Mouse (Mus musculus): ENCODE data around the gene Rabgef1. TPM values are rescaled to one million over a fixed set of nuclear protein-coding genes. Genes with fewer than 3 reads are reported as not detected.
A peak's percentile ranks its signal among the peaks of the same experiment; 100 is the strongest.

Gene Rabgef1
- polyA plus RNA-seq, 1 experiment from 2014 or later, result 26.8 TPM

DNA sequence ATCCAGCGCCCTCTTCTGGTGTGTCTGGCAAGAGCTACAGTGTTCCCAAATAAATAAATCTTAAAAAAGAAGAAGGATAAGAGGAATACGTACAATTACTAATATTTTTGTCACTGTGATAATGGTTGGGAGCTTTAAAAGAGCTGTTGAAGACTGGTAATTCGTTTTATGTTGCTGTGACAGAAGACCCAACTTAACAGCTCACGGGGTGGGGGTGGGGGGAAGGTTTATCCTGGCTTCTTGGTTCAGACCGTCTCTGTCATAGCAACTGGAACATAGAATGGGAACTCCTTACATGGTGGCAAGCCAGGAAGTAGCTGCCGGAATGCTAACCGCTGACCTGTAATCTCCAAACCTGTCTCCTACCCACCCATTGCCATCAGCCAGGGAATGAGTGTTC, 45.2 kb downstream of the Rabgef1 start, which contains the start of gene Tmem248:
TSS of gene Tmem248 (plus strand) at position 301 of the 400 bp plus-strand sequence.
- H3K9me3 ChIP-seq, result peaks cover 7% of the 10 kb centered on the region; the same call in 1 of the 2 replicates
- WGBS, result 83% methylated on average over 7 of the region's 7 CpGs
- no peak within 1 kb of the TSS for H3K9ac ChIP-seq (replicated peaks)
- no peaks in the 10 kb centered on the region for H3K4me1 ChIP-seq (replicated peaks)
- H3K4me2 ChIP-seq, result no peak within 1 kb of the TSS
- ATAC-seq (ENCODE audit: insufficient number of reproducible peaks, insufficient read depth, low FRiP score, low TSS enrichment, low read depth), result no peak
- H3K4me3 ChIP-seq (replicated peaks), result no peak within 1 kb of the TSS
- peaks cover 29% of the 10 kb centered on the region for H3K36me3 ChIP-seq
- H3K27me3 ChIP-seq, result no peaks in the 10 kb centered on the region
- H3K27ac ChIP-seq, result no peak within 1 kb of the TSS

DNA sequence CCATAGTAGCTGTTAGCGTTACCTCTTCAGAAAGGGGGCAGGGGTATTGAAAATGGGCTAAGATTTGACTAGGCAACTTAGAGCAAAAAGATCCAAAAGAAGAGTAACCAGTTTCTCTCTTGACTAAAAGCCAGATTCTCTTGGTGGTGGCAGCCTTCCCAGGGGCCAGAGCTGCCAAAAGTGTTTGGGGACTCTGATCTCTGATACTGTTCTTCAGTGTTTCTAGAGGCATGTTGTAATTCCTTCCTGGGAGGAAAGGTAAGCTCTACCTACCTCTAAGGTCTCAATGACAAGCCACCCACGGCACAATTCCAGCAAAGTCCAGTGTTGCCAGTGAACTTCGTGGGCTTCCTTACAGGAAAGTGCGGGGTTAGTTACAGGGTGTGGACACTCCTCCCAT, 45.8 kb downstream of the Rabgef1 start:
- Histone ChIP-seq H3K36me3 (peaks cover 22% of the 10 kb centered on the region), H3K9ac (replicated peaks) (no peak overlapping the region), H3K9me3 (peaks cover 7% of the 10 kb centered on the region; the same call in 1 of the 2 replicates), H3K27me3 (no peaks in the 10 kb centered on the region), H3K4me2 (no peak overlapping the region), H3K4me3 (replicated peaks) (no peak overlapping the region), H3K27ac (no peak overlapping the region), H3K4me1 (replicated peaks) (no peaks in the 10 kb centered on the region)
- no peak for ATAC-seq (ENCODE audit: insufficient number of reproducible peaks, insufficient read depth, low FRiP score, low TSS enrichment, low read depth)
- 87% methylated on average over 4 of the region's 4 CpGs for WGBS

DNA sequence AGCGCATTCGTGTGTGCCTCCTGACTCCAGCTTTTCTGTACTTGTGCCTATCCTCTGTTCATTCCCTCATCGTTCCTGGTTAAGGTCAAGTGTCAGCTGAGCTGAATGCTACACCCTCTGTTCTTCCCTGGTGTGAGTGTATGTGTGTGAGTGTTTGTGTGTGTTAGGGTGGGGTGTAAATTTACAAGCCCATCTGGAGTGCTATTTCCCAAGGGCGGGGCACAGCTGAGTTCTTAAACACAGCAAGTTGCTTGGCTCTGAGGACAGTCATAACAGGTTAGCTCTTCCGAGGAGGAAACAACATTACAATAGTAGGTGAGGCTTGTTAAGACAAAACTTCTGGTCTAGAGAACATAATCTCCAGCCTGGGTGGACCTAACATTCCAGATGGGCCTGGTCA, 46.7 kb downstream of the Rabgef1 start:
- H3K4me1 ChIP-seq (replicated peaks), result peaks cover 6% of the 10 kb centered on the region
- no peaks in the 10 kb centered on the region for H3K27me3 ChIP-seq
- H3K4me3 ChIP-seq (replicated peaks), result no peak overlapping the region
- no peak overlapping the region for H3K27ac ChIP-seq
- no peak overlapping the region for H3K4me2 ChIP-seq
- no peak for ATAC-seq (ENCODE audit: insufficient number of reproducible peaks, insufficient read depth, low FRiP score, low TSS enrichment, low read depth)
- H3K9ac ChIP-seq (replicated peaks), result no peak overlapping the region
- peaks cover 13% of the 10 kb centered on the region; the same call in 1 of the 2 replicates for H3K36me3 ChIP-seq
- WGBS, result 87% methylated on average over 5 of the region's 5 CpGs
- H3K9me3 ChIP-seq, result peaks cover 7% of the 10 kb centered on the region; the same call in 1 of the 2 replicates

DNA sequence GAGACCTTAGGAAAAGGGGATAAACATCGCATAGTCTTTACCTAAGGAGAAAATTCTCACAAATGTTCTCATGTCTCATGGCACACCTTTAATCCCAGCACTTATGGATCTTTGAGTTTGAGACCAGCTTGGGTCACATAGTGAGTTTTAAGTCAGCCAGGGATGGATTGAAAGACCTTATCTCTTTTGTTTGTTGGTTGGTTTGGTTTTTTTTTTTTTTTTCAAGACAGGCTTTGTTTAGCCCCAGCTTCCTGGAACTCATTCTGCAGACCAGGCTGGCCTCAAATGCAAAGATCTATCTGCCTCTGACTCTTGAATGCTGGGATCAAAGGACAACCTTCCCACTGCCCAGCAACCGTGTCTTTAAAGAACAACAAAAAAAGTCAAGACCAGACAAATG, 49.7 kb downstream of the Rabgef1 start:
- 0 out of 2 replicates have a peak, but pooled peaks cover 2% of the 10 kb centered on the region for H3K36me3 ChIP-seq
- H3K9ac ChIP-seq (replicated peaks), result no peak overlapping the region; the same call in 1 of the 2 replicates
- 55% methylated on average over 2 of the region's 2 CpGs for WGBS
- peaks cover 15% of the 10 kb centered on the region for H3K4me1 ChIP-seq (replicated peaks)
- H3K4me2 ChIP-seq, result peak overlapping the region; percentile 69
- no peaks in the 10 kb centered on the region for H3K27me3 ChIP-seq
- no peak overlapping the region for H3K27ac ChIP-seq
- peak overlapping the region; percentile 100 for H3K4me3 ChIP-seq (replicated peaks)
- ATAC-seq (ENCODE audit: insufficient number of reproducible peaks, insufficient read depth, low FRiP score, low TSS enrichment, low read depth), result no peak
- peaks cover 7% of the 10 kb centered on the region; the same call in 1 of the 2 replicates for H3K9me3 ChIP-seq

DNA sequence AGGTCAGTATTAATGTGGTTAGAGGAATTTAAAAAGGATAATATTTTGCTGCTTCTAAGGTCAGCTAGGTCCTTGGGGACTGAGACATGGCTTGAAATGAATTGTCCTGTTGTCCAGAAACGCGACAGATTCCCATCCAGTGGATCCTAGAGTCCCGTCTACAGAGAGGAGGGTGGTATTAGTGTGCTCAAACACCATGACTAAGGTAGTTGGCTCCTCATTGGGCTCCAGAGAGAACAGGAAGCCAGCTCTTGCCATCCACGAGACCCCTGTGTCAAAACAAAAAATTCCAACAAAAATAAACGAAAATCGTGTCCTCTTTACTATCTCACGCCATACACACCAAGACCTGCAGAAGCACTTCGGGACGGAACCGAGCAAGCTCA, 50.2 kb downstream of the Rabgef1 start:
- Histone ChIP-seq H3K4me3 (replicated peaks) (peak overlapping the region; percentile 100), H3K4me2 (peak overlapping the region; percentile 69), H3K27me3 (no peaks in the 10 kb centered on the region), H3K36me3 (0 out of 2 replicates have a peak, but pooled peaks cover 2% of the 10 kb centered on the region), H3K4me1 (replicated peaks) (peaks cover 15% of the 10 kb centered on the region), H3K9ac (replicated peaks) (peak overlapping the region; percentile 94), H3K27ac (peak overlapping the region; percentile 67; the same call in 1 of the 2 replicates), H3K9me3 (peaks cover 7% of the 10 kb centered on the region; the same call in 1 of the 2 replicates)
- WGBS, result 2% methylated on average over 10 of the region's 10 CpGs
- ATAC-seq (ENCODE audit: insufficient number of reproducible peaks, insufficient read depth, low FRiP score, low TSS enrichment, low read depth), result no peak; the same call in 1 of the 2 replicates

DNA sequence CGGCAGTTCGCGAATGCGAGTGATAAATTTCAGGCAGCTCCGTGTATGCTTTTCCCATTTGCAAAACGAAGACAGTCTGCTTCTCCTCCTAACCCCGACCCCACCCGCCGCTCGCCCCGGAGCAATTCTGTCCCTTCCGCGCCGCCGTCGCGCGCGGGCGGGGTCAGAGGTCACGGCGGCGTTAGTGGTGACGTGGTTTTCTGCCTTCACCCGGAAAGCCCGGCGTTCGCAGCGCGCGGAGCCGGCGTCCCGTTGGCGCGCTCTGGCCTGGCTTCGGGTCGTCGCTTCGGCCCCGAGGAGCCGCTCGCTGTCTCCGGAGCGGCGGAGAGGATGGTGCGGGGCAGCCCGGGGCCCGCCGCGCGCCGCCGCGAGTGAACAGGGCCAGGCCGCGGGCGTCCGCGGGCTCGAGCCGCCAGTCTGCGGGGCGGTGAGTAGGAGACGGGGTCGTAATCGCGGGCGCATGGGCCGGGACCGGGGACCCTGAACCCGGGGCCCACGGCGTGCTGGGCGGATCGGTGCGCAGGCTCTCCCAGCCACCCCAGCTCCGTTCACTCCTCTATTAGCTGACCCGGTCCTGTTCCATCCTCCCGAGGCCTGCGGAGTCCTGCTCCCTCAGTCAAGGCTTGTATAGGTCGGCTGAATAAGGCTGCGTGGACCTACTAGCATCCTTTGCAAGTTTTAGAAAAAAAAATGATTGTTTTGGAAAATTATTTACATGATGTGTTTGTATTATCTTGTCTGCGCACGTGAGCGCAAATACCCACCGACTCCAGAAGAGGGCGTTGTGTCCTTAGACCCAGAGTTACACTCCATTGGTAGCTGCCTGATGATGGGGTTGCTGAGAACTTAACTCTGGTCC, 50.8 kb downstream of the Rabgef1 start:
- H3K27me3 ChIP-seq, result no peaks in the 10 kb centered on the region
- WGBS, result under 1% methylated on average over 88 of the region's 88 CpGs
- peaks cover 15% of the 10 kb centered on the region for H3K4me1 ChIP-seq (replicated peaks)
- H3K4me3 ChIP-seq (replicated peaks), result peak overlapping the region; percentile 100
- 0 out of 2 replicates have a peak, but pooled peaks cover 2% of the 10 kb centered on the region for H3K36me3 ChIP-seq
- peak overlapping the region; percentile 69 for H3K4me2 ChIP-seq
- H3K9ac ChIP-seq (replicated peaks), result peak overlapping the region; percentile 94
- peaks cover 7% of the 10 kb centered on the region; the same call in 1 of the 2 replicates for H3K9me3 ChIP-seq
- peak overlapping the region; percentile 87 for H3K27ac ChIP-seq
- peak; percentile 77; the same call in 1 of the 2 replicates for ATAC-seq (ENCODE audit: insufficient number of reproducible peaks, insufficient read depth, low FRiP score, low TSS enrichment, low read depth)

DNA sequence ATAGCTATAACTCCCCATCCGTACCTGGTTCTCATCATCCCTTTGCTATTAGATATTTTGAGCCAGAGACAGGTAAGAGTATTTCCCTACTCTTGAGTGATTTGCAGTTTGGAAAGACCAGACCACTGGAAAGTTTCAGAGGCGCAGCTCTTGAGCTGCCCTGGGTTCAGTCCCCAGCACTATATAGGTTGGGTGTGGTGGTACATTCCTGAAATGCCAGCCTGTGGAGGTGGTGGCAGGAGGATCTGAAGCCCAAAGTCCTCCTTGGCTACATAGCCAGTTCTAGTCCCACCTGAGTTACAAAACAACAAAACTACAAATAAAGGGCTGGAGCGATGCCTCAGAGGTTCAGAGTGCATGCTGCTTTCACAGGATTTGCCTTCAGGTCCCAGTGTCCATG, 55.2 kb downstream of the Rabgef1 start:
- no peak for ATAC-seq (ENCODE audit: insufficient number of reproducible peaks, insufficient read depth, low FRiP score, low TSS enrichment, low read depth)
- Histone ChIP-seq H3K4me3 (replicated peaks) (no peak overlapping the region), H3K9ac (replicated peaks) (no peak overlapping the region), H3K4me1 (replicated peaks) (peaks cover 15% of the 10 kb centered on the region), H3K27ac (no peak overlapping the region), H3K9me3 (no peaks in the 10 kb centered on the region), H3K4me2 (no peak overlapping the region), H3K27me3 (no peaks in the 10 kb centered on the region), H3K36me3 (peaks cover 34% of the 10 kb centered on the region)
- whole genome bisulfite sequencing, result 95% methylated on average over 3 of the region's 3 CpGs

DNA sequence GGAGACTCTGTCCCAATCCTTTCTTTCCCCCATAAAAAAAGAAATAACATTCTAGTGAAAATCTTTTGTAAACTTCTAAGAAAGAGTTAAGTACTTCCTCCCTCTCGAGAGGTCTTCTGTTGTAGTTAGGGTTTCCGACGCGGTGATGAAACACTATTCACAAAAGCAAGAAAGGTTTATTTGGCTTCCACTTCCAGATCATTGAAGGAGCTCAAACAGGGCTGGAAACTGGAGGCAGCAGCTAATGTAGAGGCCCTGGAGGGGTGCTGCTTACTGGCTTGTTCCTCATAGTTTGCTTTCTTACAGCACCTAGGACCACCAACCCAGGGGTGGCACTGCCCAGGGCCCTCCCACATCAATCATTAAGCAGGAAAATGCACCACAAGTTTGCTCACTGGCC, 56.5 kb downstream of the Rabgef1 start:
- no peaks in the 10 kb centered on the region for H3K27me3 ChIP-seq
- WGBS, result 94% methylated on average over 4 of the region's 4 CpGs
- no peak overlapping the region for H3K9ac ChIP-seq (replicated peaks)
- peaks cover 11% of the 10 kb centered on the region for H3K4me1 ChIP-seq (replicated peaks)
- H3K4me3 ChIP-seq (replicated peaks), result no peak overlapping the region
- H3K4me2 ChIP-seq, result no peak overlapping the region
- H3K36me3 ChIP-seq, result peaks cover 47% of the 10 kb centered on the region
- no peak for ATAC-seq (ENCODE audit: insufficient number of reproducible peaks, insufficient read depth, low FRiP score, low TSS enrichment, low read depth)
- H3K9me3 ChIP-seq, result no peaks in the 10 kb centered on the region
- no peak overlapping the region for H3K27ac ChIP-seq

DNA sequence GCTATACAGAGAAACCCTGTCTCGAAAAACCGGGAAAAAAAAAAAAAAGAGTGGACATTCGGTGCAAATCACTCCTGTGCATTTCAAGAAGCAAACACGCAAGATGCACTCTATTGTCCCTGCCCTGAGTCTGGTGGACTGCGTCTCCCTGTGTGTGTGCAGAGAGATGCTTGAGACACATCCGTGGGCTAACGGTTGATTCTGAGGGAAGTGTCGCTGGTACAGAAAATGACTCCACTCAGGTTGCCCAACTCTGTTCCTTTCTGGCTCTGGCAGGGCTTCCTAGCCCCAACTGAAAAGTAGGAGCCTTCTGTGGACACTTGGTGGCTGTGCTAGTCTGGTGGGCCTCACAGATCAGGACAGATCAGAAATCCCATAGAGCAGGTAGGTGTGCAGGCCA, 64.7 kb downstream of the Rabgef1 start:
- Histone ChIP-seq H3K4me2 (no peak overlapping the region), H3K36me3 (peaks cover 98% of the 10 kb centered on the region), H3K9me3 (no peaks in the 10 kb centered on the region), H3K4me3 (replicated peaks) (no peak overlapping the region), H3K4me1 (replicated peaks) (no peaks in the 10 kb centered on the region), H3K9ac (replicated peaks) (no peak overlapping the region), H3K27ac (no peak overlapping the region), H3K27me3 (no peaks in the 10 kb centered on the region)
- WGBS, result 95% methylated on average over 8 of the region's 8 CpGs
- ATAC-seq (ENCODE audit: insufficient number of reproducible peaks, insufficient read depth, low FRiP score, low TSS enrichment, low read depth), result no peak

DNA sequence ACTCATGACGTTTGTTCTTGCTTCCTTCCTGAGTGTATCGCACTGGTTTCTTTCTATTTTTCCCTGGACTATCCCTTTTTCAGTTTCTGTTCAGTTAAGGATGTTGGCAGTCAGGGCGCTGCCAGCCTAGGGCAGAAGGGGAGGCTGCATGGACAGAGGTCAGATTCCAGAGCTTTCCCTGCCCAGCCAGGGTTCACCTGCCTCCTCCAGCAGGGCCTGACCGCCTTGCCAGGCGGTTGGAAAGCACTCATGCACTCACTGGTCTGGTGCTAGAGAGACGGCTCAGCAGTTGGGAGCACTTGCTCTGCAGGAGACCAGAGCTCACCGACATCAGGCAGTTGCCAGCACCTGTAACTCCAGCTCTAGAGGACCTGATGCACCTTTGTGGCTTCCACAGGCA, 67.6 kb downstream of the Rabgef1 start:
- Histone ChIP-seq H3K4me2 (no peak overlapping the region), H3K27me3 (no peaks in the 10 kb centered on the region), H3K4me3 (replicated peaks) (no peak overlapping the region), H3K9ac (replicated peaks) (no peak overlapping the region), H3K4me1 (replicated peaks) (no peaks in the 10 kb centered on the region), H3K36me3 (peaks cover 98% of the 10 kb centered on the region), H3K9me3 (no peaks in the 10 kb centered on the region), H3K27ac (no peak overlapping the region)
- WGBS, result 87% methylated on average over 7 of the region's 7 CpGs
- ATAC-seq (ENCODE audit: insufficient number of reproducible peaks, insufficient read depth, low FRiP score, low TSS enrichment, low read depth), result no peak

DNA sequence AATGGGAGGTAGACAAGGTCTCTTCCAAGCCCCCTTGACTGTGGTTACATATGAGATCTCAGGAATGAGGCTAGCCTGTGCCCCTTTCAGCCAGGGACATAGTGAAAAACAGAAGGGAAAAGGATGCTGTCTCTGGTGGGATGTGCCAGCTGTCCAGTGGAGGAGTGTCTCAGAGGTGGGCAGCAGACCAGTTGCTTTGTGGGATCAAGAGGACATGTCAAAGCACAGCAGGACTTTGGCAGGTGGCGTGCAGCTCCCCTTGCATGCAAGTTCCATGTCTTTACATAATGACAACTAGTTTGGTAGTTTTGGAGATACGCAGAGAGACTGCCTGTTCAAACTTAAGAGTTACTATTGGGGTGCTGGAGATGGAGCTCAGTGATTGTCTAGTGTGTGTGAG, 68.3 kb downstream of the Rabgef1 start:
- ATAC-seq (ENCODE audit: insufficient number of reproducible peaks, insufficient read depth, low FRiP score, low TSS enrichment, low read depth), result no peak

More for the DNA sequence above, 68.3 kb downstream of the Rabgef1 start:
- H3K4me3 ChIP-seq (replicated peaks), result no peak overlapping the region
- WGBS, result 94% methylated on average over 2 of the region's 2 CpGs
- H3K36me3 ChIP-seq, result peaks cover 98% of the 10 kb centered on the region
- no peak overlapping the region for H3K27ac ChIP-seq
- no peaks in the 10 kb centered on the region for H3K4me1 ChIP-seq (replicated peaks)
- H3K9ac ChIP-seq (replicated peaks), result no peak overlapping the region
- H3K4me2 ChIP-seq, result no peak overlapping the region
- H3K9me3 ChIP-seq, result no peaks in the 10 kb centered on the region
- no peaks in the 10 kb centered on the region for H3K27me3 ChIP-seq
